Mouse (Mus musculus) adipocyte (in vitro differentiated cells): ENCODE measurements around the gene Gcm1.
"Not testable (repeated sequence)": the region's sequence is repeated elsewhere in the genome, so short reads cannot be mapped to it uniquely, and the experiment has no call there.

Experiments
- DNase-seq: peaks from one replicate; pipeline ENCODE4 v3.0.0-alpha.2; 2016; ENCODE audit warnings: low spot score

The Gcm1 gene

GRCm38 (mm10) chr9:78046755-78047154 is 5.0 kb upstream of the Gcm1 start:
- DNase-seq = no peak

- DNase-seq = no peak
Observed at GRCm38 (mm10) chr9:78050452-78050970, 1.2 kb upstream of the Gcm1 start.

- no peak for DNase-seq
Observed at GRCm38 (mm10) chr9:78053821-78054220, 2.1 kb downstream of the Gcm1 start.

GRCm38 (mm10) chr9:78054298-78054697 is 2.6 kb downstream of the Gcm1 start:
- no peak for DNase-seq

GRCm38 (mm10) chr9:78059525-78060120 is 7.9 kb downstream of the Gcm1 start:
- DNase-seq = no peak

- no peak for DNase-seq
Observed at GRCm38 (mm10) chr9:78062392-78062791, 10.7 kb downstream of the Gcm1 start.

GRCm38 (mm10) chr9:78064121-78064520 is 12.4 kb downstream of the Gcm1 start:
- no peak for DNase-seq

- no peak for DNase-seq
Observed at GRCm38 (mm10) chr9:78070496-78070895, 18.8 kb downstream of the Gcm1 start.

GRCm38 (mm10) chr9:78071626-78072025 is 19.9 kb downstream of the Gcm1 start:
- DNase-seq = no peak

- DNase-seq = not testable (repeated sequence)
Observed at GRCm38 (mm10) chr9:78073291-78073690, 21.6 kb downstream of the Gcm1 start.

- no peak for DNase-seq
Observed at GRCm38 (mm10) chr9:78073713-78074340, 22.1 kb downstream of the Gcm1 start.

GRCm38 (mm10) chr9:78075256-78075655 is 23.5 kb downstream of the Gcm1 start:
- no peak for DNase-seq

- DNase-seq = peak; percentile 32
Observed at GRCm38 (mm10) chr9:78078240-78078639, 26.5 kb downstream of the Gcm1 start.

- DNase-seq = no peak
Observed at GRCm38 (mm10) chr9:78081835-78082234, 30.1 kb downstream of the Gcm1 start.

GRCm38 (mm10) chr9:78084341-78084740 is 32.6 kb downstream of the Gcm1 start:
- DNase-seq = no peak

- no peak for DNase-seq
Observed at GRCm38 (mm10) chr9:78085722-78086287, 34.1 kb downstream of the Gcm1 start.

- no peak for DNase-seq
Observed at GRCm38 (mm10) chr9:78087751-78088150, 36.0 kb downstream of the Gcm1 start.

GRCm38 (mm10) chr9:78088521-78088920 is 36.8 kb downstream of the Gcm1 start:
- no peak for DNase-seq

GRCm38 (mm10) chr9:78088971-78089370 is 37.2 kb downstream of the Gcm1 start:
- DNase-seq = no peak

- DNase-seq = no peak
Observed at GRCm38 (mm10) chr9:78089906-78090305, 38.2 kb downstream of the Gcm1 start.

GRCm38 (mm10) chr9:78090596-78090995 is 38.9 kb downstream of the Gcm1 start:
- no peak for DNase-seq

- no peak for DNase-seq
Observed at GRCm38 (mm10) chr9:78095686-78096085, 44.0 kb downstream of the Gcm1 start.

- peak; percentile 40 for DNase-seq
Observed at GRCm38 (mm10) chr9:78096376-78096775, 44.7 kb downstream of the Gcm1 start.
